Mouse (Mus musculus) c-Kit-negative CD71-positive TER-119-positive erythroid progenitor cells, embryonic 14.5 days (primary cell): ENCODE measurements around the gene Camkv.

Experiments
- DNase-seq: peaks from one replicate; pipeline ENCODE4 v3.0.0-alpha.2; 2013; ENCODE audit warnings: low read depth, low spot score

Camkv gene

GRCm38 (mm10) chr9:107987950-107988349, 52.5 kb downstream of the Camkv start:
- no peak for DNase-seq

- DNase-seq = no peak
Measured at GRCm38 (mm10) chr9:107992197-107992596, 56.7 kb downstream of the Camkv start, which contains the start of gene Cdhr4. Cdhr4 (plus strand) TSS chr9:107992497.

- DNase-seq = no peak
Measured at GRCm38 (mm10) chr9:107993013-107993412, 57.5 kb downstream of the Camkv start.

GRCm38 (mm10) chr9:107994464-107994863, 59.0 kb downstream of the Camkv start:
- DNase-seq = no peak

- DNase-seq = no peak
Measured at GRCm38 (mm10) chr9:107995513-107995912, 60.0 kb downstream of the Camkv start.

GRCm38 (mm10) chr9:107996049-107996448, 60.6 kb downstream of the Camkv start, which contains the start of gene Gm20662:
Gm20662 (plus strand) TSS chr9:107996349.
- DNase-seq = no peak
